ENCODE assay signal across 8 mouse cellular contexts in genomic region chr3:90447123-90447494, GRCm38 (mm10). TPM values are rescaled to one million over a fixed set of nuclear protein-coding genes. Genes with fewer than 3 reads are reported as not detected.
DNase-seq lines count a peak whose midpoint lies in the region; ATAC-seq and TF ChIP-seq lines count a peak whose summit lies in the region.

No protein-coding gene starts in this region.

- ATAC-seq in kidney, postnatal 0 days (replicated peaks; ENCODE audit: low FRiP score, low read depth), result peak; percentile 44; the same call in 1 of the 2 replicates

- H3K9ac ChIP-seq in kidney, postnatal 0 days (ENCODE audit: low read depth, low read length), result peak overlapping the region; percentile 32; the same call in 1 of the 2 replicates

- no peaks in the 10 kb centered on the region for H3K9me3 ChIP-seq in kidney, postnatal 0 days (replicated peaks; ENCODE audit: low read length)

- H3K79me2 ChIP-seq in macrophage (ENCODE audit: inconsistent target), result no peaks in the 10 kb centered on the region

- WGBS in kidney, postnatal 0 days, result 19% methylated on average over 7 of the region's 7 CpGs
- 85% methylated on average over 7 of the region's 7 CpGs for WGBS in macrophage (ENCODE audit: missing documents)

- H3K4me2 ChIP-seq in kidney, postnatal 0 days (ENCODE audit: low read length), result peak overlapping the region; percentile 46

- TF ChIP-seq CTCF in kidney, postnatal 0 days (IDR thresholded peaks at IDR 0.05; ENCODE audit: low read depth), result no peak

- H3K27me3 ChIP-seq in kidney, postnatal 0 days (ENCODE audit: insufficient read depth, low read length), result no peaks in the 10 kb centered on the region

- peak overlapping the region; percentile 92 for H3K27ac ChIP-seq in kidney, postnatal 0 days
- peak overlapping the region; percentile 60 for H3K27ac ChIP-seq in macrophage

- no peaks in the 10 kb centered on the region for H3K4me1 ChIP-seq in kidney, postnatal 0 days (replicated peaks; ENCODE audit: insufficient read depth, low read length)

- no peak overlapping the region for H3K4me3 ChIP-seq in kidney, postnatal 0 days (replicated peaks; ENCODE audit: low read depth, low read length)
- no peak overlapping the region for H3K4me3 ChIP-seq in macrophage (ENCODE audit: inconsistent target)

- no peaks in the 10 kb centered on the region for H3K36me3 ChIP-seq in kidney, postnatal 0 days (ENCODE audit: insufficient read depth, low read length)
- no peaks in the 10 kb centered on the region for H3K36me3 ChIP-seq in macrophage (ENCODE audit: inconsistent target)

- DNase-seq in ovary, adult 18-20 months (ENCODE audit: low spot score), result peak; percentile 62
- DNase-seq in ovary, postnatal 14 days (ENCODE audit: low spot score), result no peak
- peak; percentile 64 for DNase-seq in gonadal fat pad, adult 2 months (ENCODE audit: low read depth)
- DNase-seq in kidney, postnatal 0 days (ENCODE audit: low spot score), result peak; percentile 85
- no peak for DNase-seq in left cerebral cortex, adult 8-10 months (ENCODE audit: low spot score in 2 of 2)
- DNase-seq in MN1 (ENCODE audit: low spot score), result no peak
- DNase-seq in frontal cortex, postnatal 36 days (ENCODE audit: low spot score in 2 of 2), result no peak

RNA-seq across cellular contexts. Expression of gene Ints3, which starts 13.7 kb away (rescaled TPM):
- 30.2 and 36.5 TPM in 2 replicates for polyA plus RNA-seq in gonadal fat pad, adult 2 months (2012; rRNA removed)
- polyA plus RNA-seq in kidney, postnatal 0 days (2015; fragmentation: Nextera tagmentation; extraction: Ambion mirVana), result 17.0 and 17.9 TPM in 2 replicates
- total RNA-seq in macrophage (2018; cell fraction: chromatin; rRNA removed), result 10 to 100 TPM in 25 of 26 experiments, 1 to 10 TPM in 1; 8.8 to 73.2 (median 34.9) TPM
- 10 to 100 TPM; 13.1 to 28.1 (median 22.3) TPM for total RNA-seq in macrophage (2018; cell fraction: cytosol; rRNA removed)
- total RNA-seq in macrophage (2018; cell fraction: nucleus; rRNA removed), result 10 to 100 TPM; 12.2 to 54.7 (median 28.1) TPM
- 20.2 to 26.1 TPM (median 23.4 TPM) in 3 replicates for polyA plus RNA-seq in macrophage (2018)
- 10 to 100 TPM; 55.1 to 59.9 (median 59.0) TPM for total RNA-seq in left cerebral cortex, adult 8-10 months (2022)

RNA-seq across cellular contexts. Expression of gene Npr1, which starts 18.6 kb away (rescaled TPM):
- polyA plus RNA-seq in gonadal fat pad, adult 2 months (2012; rRNA removed), result 49.7 and 51.1 TPM in 2 replicates
- polyA plus RNA-seq in kidney, postnatal 0 days (2015; fragmentation: Nextera tagmentation; extraction: Ambion mirVana), result 16.7 and 17.1 TPM in 2 replicates
- total RNA-seq in macrophage (2018; cell fraction: chromatin; rRNA removed), result under 1 TPM in 2 of 26 experiments, not detected in 24; 0.40 to 0.50 TPM
- total RNA-seq in macrophage (2018; cell fraction: cytosol; rRNA removed), result under 1 TPM in 25 of 26 experiments, not detected in 1; 0.09 to 0.77 (median 0.23) TPM
- 1 to 10 TPM in 1 of 26 experiments, under 1 TPM in 13, not detected in 12; 0.16 to 1.0 (median 0.46) TPM for total RNA-seq in macrophage (2018; cell fraction: nucleus; rRNA removed)
- 0.35 to 1.1 TPM (median 0.40 TPM) in 3 replicates for polyA plus RNA-seq in macrophage (2018)
- 1 to 10 TPM; 4.2 to 6.0 (median 5.0) TPM for total RNA-seq in left cerebral cortex, adult 8-10 months (2022)

RNA-seq across cellular contexts. Expression of gene Ilf2, which starts 28.8 kb away (rescaled TPM):
- 30.6 and 34.0 TPM in 2 replicates for polyA plus RNA-seq in gonadal fat pad, adult 2 months (2012; rRNA removed)
- polyA plus RNA-seq in kidney, postnatal 0 days (2015; fragmentation: Nextera tagmentation; extraction: Ambion mirVana), result 118 and 134 TPM in 2 replicates
- total RNA-seq in macrophage (2018; cell fraction: chromatin; rRNA removed), result 10 to 100 TPM; 21.3 to 80.0 (median 57.2) TPM
- total RNA-seq in macrophage (2018; cell fraction: cytosol; rRNA removed), result 10 to 100 TPM; 15.2 to 29.1 (median 21.7) TPM
- total RNA-seq in macrophage (2018; cell fraction: nucleus; rRNA removed), result 10 to 100 TPM; 18.9 to 68.1 (median 27.6) TPM
- polyA plus RNA-seq in macrophage (2018), result 17.9 to 39.5 TPM (median 31.2 TPM) in 3 replicates
- total RNA-seq in left cerebral cortex, adult 8-10 months (2022), result 10 to 100 TPM; 84.9 to 98.9 (median 93.3) TPM

RNA-seq across cellular contexts. Expression of gene Snapin, which starts 43.7 kb away (rescaled TPM):
- 38.3 and 41.3 TPM in 2 replicates for polyA plus RNA-seq in gonadal fat pad, adult 2 months (2012; rRNA removed)
- 76.1 and 79.6 TPM in 2 replicates for polyA plus RNA-seq in kidney, postnatal 0 days (2015; fragmentation: Nextera tagmentation; extraction: Ambion mirVana)
- 10 to 100 TPM; 14.8 to 85.3 (median 39.7) TPM for total RNA-seq in macrophage (2018; cell fraction: chromatin; rRNA removed)
- 10 to 100 TPM; 48.5 to 83.4 (median 61.9) TPM for total RNA-seq in macrophage (2018; cell fraction: cytosol; rRNA removed)
- total RNA-seq in macrophage (2018; cell fraction: nucleus; rRNA removed), result 100 to 1,000 TPM in 1 of 26 experiments, 10 to 100 TPM in 25; 27.7 to 103 (median 43.0) TPM
- 56.7 to 92.3 TPM (median 76.9 TPM) in 3 replicates for polyA plus RNA-seq in macrophage (2018)
- total RNA-seq in left cerebral cortex, adult 8-10 months (2022), result 10 to 100 TPM; 62.4 to 74.7 (median 67.1) TPM

RNA-seq across cellular contexts. Expression of gene Slc27a3, which starts 57.4 kb away (rescaled TPM):
- polyA plus RNA-seq in gonadal fat pad, adult 2 months (2012; rRNA removed), result 7.4 and 9.4 TPM in 2 replicates
- polyA plus RNA-seq in kidney, postnatal 0 days (2015; fragmentation: Nextera tagmentation; extraction: Ambion mirVana), result 15.1 and 16.1 TPM in 2 replicates
- total RNA-seq in macrophage (2018; cell fraction: chromatin; rRNA removed), result 10 to 100 TPM in 4 of 26 experiments, 1 to 10 TPM in 19, under 1 TPM in 2, not detected in 1; 0.45 to 16.7 (median 6.6) TPM
- total RNA-seq in macrophage (2018; cell fraction: cytosol; rRNA removed), result under 1 TPM in 17 of 26 experiments, not detected in 9; 0.05 to 0.45 (median 0.19) TPM
- total RNA-seq in macrophage (2018; cell fraction: nucleus; rRNA removed), result 1 to 10 TPM in 20 of 26 experiments, under 1 TPM in 4, not detected in 2; 0.35 to 8.0 (median 2.9) TPM
- polyA plus RNA-seq in macrophage (2018), result 0.09 to 0.76 TPM (median 0.25 TPM) in 3 replicates
- total RNA-seq in left cerebral cortex, adult 8-10 months (2022), result 1 to 10 TPM; 5.7 to 7.9 (median 7.4) TPM

Comparison
In these comparisons a context has a peak if more than half of its experiments do, and no peak if none do; other contexts are left out.
1. DNase-seq: peak in ovary, adult 18-20 months (single experiment), gonadal fat pad, adult 2 months (single experiment) and kidney, postnatal 0 days (single experiment); none in ovary, postnatal 14 days (single experiment), left cerebral cortex, adult 8-10 months (0 of 2), MN1 (single experiment) and frontal cortex, postnatal 36 days (0 of 2).